Mouse (Mus musculus): ENCODE data around the gene Sel1l. TPM values are rescaled to one million over a fixed set of nuclear protein-coding genes. Genes with fewer than 3 reads are reported as not detected.
A peak's percentile ranks its signal among the peaks of the same experiment; 100 is the strongest.

Sel1l gene
- polyA plus RNA-seq, 1 experiment from 2014 or later = 77.3 TPM

DNA sequence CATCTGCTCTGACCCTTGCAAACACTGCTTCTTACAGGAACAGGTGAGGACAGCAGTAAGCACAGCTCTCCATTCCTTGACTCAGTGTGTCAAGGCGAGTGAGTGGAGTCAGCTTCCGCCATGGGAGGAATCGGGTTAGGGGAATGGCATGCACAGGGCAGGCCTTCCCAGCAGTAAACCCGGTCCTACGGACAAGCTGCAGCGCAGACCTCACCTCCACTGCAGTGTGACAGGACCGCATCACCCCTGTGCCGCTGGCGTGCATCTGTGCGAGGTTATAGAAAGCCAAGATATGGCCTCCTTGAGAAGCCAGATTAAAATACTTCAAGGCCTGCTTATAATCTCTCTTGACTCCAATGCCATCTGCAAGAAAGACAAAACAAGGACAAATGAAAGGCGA is 33.4 kb downstream of the Sel1l start:
- no peak for TF ChIP-seq EP300 (optimal IDR thresholded peaks at IDR 0.05)
- no peak overlapping the region for H3K4me3 ChIP-seq (ENCODE audit: low read depth, low read length)
- no peak overlapping the region for H3K4me2 ChIP-seq (replicated peaks; ENCODE audit: low read depth)
- H3K9me3 ChIP-seq (ENCODE audit: control insufficient read depth, low read length) = no peaks in the 10 kb centered on the region
- H3K36me3 ChIP-seq (ENCODE audit: control insufficient read depth, insufficient read depth, low read length) = peaks cover 43% of the 10 kb centered on the region
- 96% methylated on average over 11 of the region's 11 CpGs for WGBS
- H3K27me3 ChIP-seq (ENCODE audit: control insufficient read depth, insufficient read depth, low read length) = no peaks in the 10 kb centered on the region
- H3K9ac ChIP-seq (ENCODE audit: low read length) = no peak overlapping the region
- no peaks in the 10 kb centered on the region for H3K4me1 ChIP-seq (replicated peaks; ENCODE audit: control insufficient read depth, insufficient read depth)
- ATAC-seq (ENCODE audit: low FRiP score, low TSS enrichment) = peak; percentile 33; the same call in 1 of the 2 replicates
- DNase-seq (ENCODE audit: low spot score) = no peak
- H3K27ac ChIP-seq (replicated peaks) = no peak overlapping the region

DNA sequence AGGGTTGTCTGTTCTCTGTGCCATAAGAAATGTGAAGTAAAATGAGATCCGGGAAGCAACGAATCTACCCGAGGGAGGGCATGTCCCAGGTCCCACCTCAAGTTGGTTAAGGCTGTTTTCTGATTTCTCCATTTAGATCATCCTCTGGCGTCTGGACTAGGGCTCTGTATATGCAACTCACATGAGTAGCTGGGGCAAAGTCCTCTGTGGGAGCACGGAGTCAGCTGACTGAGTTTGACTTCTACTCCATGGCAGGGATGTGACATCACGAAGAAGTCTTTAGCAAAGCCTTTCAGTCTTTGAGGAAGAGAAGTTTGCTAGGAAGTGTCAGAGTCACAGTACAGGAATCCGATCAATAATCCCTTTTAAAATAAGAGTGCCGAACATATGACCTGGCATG is 40.0 kb downstream of the Sel1l start:
- Histone ChIP-seq H3K4me1 (replicated peaks; ENCODE audit: control insufficient read depth, insufficient read depth) (no peaks in the 10 kb centered on the region), H3K9me3 (ENCODE audit: control insufficient read depth, low read length) (no peaks in the 10 kb centered on the region), H3K27me3 (ENCODE audit: control insufficient read depth, insufficient read depth, low read length) (no peaks in the 10 kb centered on the region), H3K4me2 (replicated peaks; ENCODE audit: low read depth) (no peak overlapping the region), H3K9ac (ENCODE audit: low read length) (no peak overlapping the region), H3K4me3 (ENCODE audit: low read depth, low read length) (no peak overlapping the region), H3K36me3 (ENCODE audit: control insufficient read depth, insufficient read depth, low read length) (peaks cover 26% of the 10 kb centered on the region), H3K27ac (replicated peaks) (no peak overlapping the region)
- DNase-seq (ENCODE audit: low spot score) (no peak), ATAC-seq (ENCODE audit: low FRiP score, low TSS enrichment) (no peak)
- no peak for TF ChIP-seq CTCF (IDR thresholded peaks at IDR 0.05; ENCODE audit: low read depth)
- TF ChIP-seq EP300 (optimal IDR thresholded peaks at IDR 0.05) = no peak
- WGBS = 89% methylated on average over 8 of the region's 8 CpGs

DNA sequence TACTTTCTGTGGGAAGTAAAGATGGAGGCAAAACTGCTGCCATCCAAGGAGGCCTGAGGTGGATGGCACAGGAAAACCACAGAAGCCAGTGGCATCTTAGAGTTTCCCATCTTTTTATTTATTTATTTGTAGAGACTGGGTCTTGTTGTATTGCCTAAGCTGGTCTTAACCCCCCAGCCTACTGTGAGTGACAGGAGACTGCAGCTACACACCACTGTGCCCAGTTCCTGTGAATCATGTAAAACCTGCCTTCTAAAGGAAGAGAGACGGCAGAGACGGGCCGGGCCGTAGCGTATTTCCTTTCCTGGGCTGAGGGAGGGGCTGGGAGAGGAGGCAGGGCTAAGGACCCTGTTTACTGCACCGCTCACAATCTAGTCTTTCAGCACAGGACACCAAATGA is 41.2 kb downstream of the Sel1l start:
- peaks cover 18% of the 10 kb centered on the region for H3K36me3 ChIP-seq (ENCODE audit: control insufficient read depth, insufficient read depth, low read length)
- DNase-seq (ENCODE audit: low spot score) (no peak), ATAC-seq (ENCODE audit: low FRiP score, low TSS enrichment) (no peak)
- 81% methylated on average over 6 of the region's 6 CpGs for WGBS
- no peak overlapping the region for H3K4me3 ChIP-seq (ENCODE audit: low read depth, low read length)
- H3K4me2 ChIP-seq (replicated peaks; ENCODE audit: low read depth) = no peak overlapping the region
- no peaks in the 10 kb centered on the region for H3K4me1 ChIP-seq (replicated peaks; ENCODE audit: control insufficient read depth, insufficient read depth)
- TF ChIP-seq EP300 (optimal IDR thresholded peaks at IDR 0.05) (no peak), CTCF (IDR thresholded peaks at IDR 0.05; ENCODE audit: low read depth) (no peak)
- H3K27ac ChIP-seq (replicated peaks) = no peak overlapping the region
- H3K9ac ChIP-seq (ENCODE audit: low read length) = no peak overlapping the region
- H3K9me3 ChIP-seq (ENCODE audit: control insufficient read depth, low read length) = no peaks in the 10 kb centered on the region
- no peaks in the 10 kb centered on the region for H3K27me3 ChIP-seq (ENCODE audit: control insufficient read depth, insufficient read depth, low read length)

DNA sequence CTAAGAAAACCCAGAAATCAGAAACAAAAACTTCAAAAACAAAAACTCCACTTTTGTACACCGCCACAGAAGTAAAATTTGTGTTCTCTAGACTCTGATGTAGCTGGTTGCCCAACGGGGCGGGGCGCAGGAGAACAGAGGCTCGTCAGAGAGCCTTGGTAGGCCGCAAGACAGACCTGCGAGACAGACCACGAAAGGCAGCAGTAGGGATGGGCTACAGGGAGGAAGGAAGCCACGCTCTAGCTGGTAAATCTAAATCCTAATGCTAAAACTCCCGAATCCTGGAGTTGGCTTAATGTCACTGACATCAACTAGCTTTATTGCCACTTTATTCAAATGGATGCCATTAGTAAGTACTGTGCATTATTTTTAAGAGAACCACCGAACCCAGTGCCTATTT is 41.9 kb downstream of the Sel1l start:
- WGBS = 85% methylated on average over 11 of the region's 11 CpGs
- Histone ChIP-seq H3K4me2 (replicated peaks; ENCODE audit: low read depth) (no peak overlapping the region), H3K9ac (ENCODE audit: low read length) (no peak overlapping the region), H3K27ac (replicated peaks) (no peak overlapping the region), H3K27me3 (ENCODE audit: control insufficient read depth, insufficient read depth, low read length) (no peaks in the 10 kb centered on the region), H3K9me3 (ENCODE audit: control insufficient read depth, low read length) (no peaks in the 10 kb centered on the region), H3K36me3 (ENCODE audit: control insufficient read depth, insufficient read depth, low read length) (peaks cover 16% of the 10 kb centered on the region), H3K4me3 (ENCODE audit: low read depth, low read length) (no peak overlapping the region), H3K4me1 (replicated peaks; ENCODE audit: control insufficient read depth, insufficient read depth) (no peaks in the 10 kb centered on the region)
- no peak for DNase-seq (ENCODE audit: low spot score)
- no peak for ATAC-seq (ENCODE audit: low FRiP score, low TSS enrichment)
- no peak for TF ChIP-seq EP300 (optimal IDR thresholded peaks at IDR 0.05)
- TF ChIP-seq CTCF (IDR thresholded peaks at IDR 0.05; ENCODE audit: low read depth) = no peak

DNA sequence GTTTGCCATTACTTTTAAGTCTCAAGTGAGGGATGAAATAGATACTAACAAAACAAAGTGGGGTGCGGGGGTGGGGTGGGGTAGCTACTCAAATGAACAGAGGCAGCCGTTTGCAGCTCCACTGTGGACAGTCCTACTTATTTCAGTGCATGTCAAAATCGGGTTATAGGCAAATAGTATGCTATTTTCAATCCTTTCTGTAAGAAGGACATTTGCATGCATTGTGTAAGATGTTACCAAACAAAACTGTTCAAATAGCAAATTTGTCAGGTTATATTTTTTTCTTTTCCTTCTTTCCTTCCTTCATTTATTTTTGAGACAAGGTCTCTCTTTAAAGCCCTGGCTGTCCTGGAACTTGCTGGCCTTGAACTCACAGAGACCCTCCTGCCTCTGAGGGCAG is 44.7 kb downstream of the Sel1l start:
- H3K36me3 ChIP-seq (ENCODE audit: control insufficient read depth, insufficient read depth, low read length) = peaks cover 3% of the 10 kb centered on the region

DNA sequence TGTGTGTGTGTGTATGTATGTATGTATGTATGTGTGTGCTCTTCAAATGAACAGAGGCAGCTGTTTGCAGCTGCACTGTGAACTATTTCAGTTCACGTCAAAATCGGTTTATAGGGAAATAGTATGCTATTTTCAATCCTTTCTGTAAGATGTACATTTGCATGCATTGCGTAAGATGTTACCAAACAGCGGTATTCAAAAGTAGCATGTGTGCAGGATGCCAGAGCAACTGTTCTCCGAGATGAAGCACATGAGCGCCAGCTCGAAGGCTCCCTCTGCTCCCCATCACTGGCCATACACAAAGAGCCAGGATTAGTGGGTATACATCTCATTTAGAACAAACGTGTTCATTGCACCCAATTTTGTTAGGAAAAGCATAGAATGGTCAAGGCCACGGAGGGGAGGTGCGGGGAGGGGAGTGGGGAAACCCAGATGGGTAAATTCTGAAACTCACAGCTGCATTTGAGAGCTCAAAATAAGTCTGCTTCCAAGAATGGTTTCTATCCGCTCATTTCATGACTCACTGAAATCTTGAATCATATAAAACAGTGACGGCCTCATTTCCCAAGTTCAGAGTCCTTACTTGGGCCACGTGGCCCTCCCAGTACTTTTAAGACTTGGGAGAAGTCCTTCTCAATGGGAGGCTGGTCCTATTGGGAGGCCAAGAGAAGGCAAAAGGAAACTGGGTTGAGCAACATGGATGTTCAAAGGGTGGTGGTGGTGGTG is 45.6 kb downstream of the Sel1l start:
- Histone ChIP-seq H3K27me3 (ENCODE audit: control insufficient read depth, insufficient read depth, low read length) (no peaks in the 10 kb centered on the region), H3K36me3 (ENCODE audit: control insufficient read depth, insufficient read depth, low read length) (no peaks in the 10 kb centered on the region; the same call in 1 of the 2 replicates), H3K4me3 (ENCODE audit: low read depth, low read length) (no peak overlapping the region), H3K4me1 (replicated peaks; ENCODE audit: control insufficient read depth, insufficient read depth) (no peaks in the 10 kb centered on the region), H3K4me2 (replicated peaks; ENCODE audit: low read depth) (no peak overlapping the region), H3K9ac (ENCODE audit: low read length) (no peak overlapping the region), H3K27ac (replicated peaks) (no peak overlapping the region), H3K9me3 (ENCODE audit: control insufficient read depth, low read length) (no peaks in the 10 kb centered on the region)
- DNase-seq (ENCODE audit: low spot score) = no peak
- ATAC-seq (ENCODE audit: low FRiP score, low TSS enrichment) = no peak
- 82% methylated on average over 13 of the region's 13 CpGs for WGBS
- no peak for TF ChIP-seq EP300 (optimal IDR thresholded peaks at IDR 0.05)
- TF ChIP-seq CTCF (IDR thresholded peaks at IDR 0.05; ENCODE audit: low read depth) = no peak

More for the DNA sequence above, 44.7 kb downstream of the Sel1l start:
- no peaks in the 10 kb centered on the region for H3K27me3 ChIP-seq (ENCODE audit: control insufficient read depth, insufficient read depth, low read length)
- no peak overlapping the region for H3K4me2 ChIP-seq (replicated peaks; ENCODE audit: low read depth)
- no peak for DNase-seq (ENCODE audit: low spot score)
- 76% methylated on average over 3 of the region's 3 CpGs for WGBS
- H3K9ac ChIP-seq (ENCODE audit: low read length) = no peak overlapping the region
- TF ChIP-seq EP300 (optimal IDR thresholded peaks at IDR 0.05) (no peak), CTCF (IDR thresholded peaks at IDR 0.05; ENCODE audit: low read depth) (no peak)
- H3K4me1 ChIP-seq (replicated peaks; ENCODE audit: control insufficient read depth, insufficient read depth) = no peaks in the 10 kb centered on the region
- no peaks in the 10 kb centered on the region for H3K9me3 ChIP-seq (ENCODE audit: control insufficient read depth, low read length)
- no peak for ATAC-seq (ENCODE audit: low FRiP score, low TSS enrichment)
- H3K4me3 ChIP-seq (ENCODE audit: low read depth, low read length) = no peak overlapping the region
- no peak overlapping the region for H3K27ac ChIP-seq (replicated peaks)
